Mouse (Mus musculus) embryo, embryonic 11.5 days (tissue): ENCODE measurements around the gene Cd38.

Experiments
- DNase-seq: peaks from one replicate; pipeline ENCODE4 v3.0.0-alpha.2; 2012; ENCODE audit warnings: low read depth, low spot score

Cd38 gene

DNA sequence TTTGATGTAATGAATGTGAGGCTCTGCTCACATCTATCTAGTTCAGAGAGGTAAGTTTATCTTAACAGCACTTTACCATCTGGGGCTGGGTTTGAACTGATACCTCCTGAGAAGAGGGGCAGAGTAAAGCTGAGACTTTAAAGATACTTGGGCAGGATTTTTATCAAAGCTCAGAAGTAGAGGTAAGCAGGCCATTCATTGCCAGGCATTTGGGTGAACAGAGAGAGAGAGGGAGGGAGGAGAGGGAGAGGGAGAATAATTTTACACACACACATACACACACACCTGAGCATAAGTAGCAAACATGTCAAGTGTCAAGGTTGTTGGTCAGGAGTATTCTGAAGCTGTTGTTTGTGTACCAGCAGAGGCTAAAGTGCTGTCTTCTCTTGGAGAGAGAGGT is at the start of gene Cd38:
TSS of gene Cd38 (plus strand) at position 301 of the 400 bp plus-strand sequence.
- DNase-seq: no peak

DNA sequence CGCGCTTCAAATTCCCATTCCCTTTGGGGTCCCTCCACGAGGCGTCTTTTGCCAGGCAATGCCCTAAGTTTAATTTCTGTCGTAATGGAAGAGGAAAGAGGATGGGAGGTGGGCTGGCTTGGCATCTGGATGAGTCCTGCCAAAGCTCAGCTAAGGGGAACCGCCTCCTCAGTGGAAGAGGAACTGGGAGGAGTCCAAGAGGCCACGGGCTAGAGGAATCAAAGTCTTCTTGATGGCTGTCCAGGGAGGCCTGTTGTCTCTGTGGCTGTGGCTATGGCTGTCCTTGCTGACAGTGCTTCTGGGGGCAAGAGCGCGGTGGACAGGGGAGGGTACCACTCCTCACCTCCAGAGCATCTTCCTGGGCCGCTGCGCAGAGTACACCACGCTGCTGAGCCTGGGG is 49.7 kb upstream of the Cd38 start, which contains the start of gene Bst1:
TSS of gene Bst1 (plus strand) at position 191 of the 400 bp plus-strand sequence.
- no peak for DNase-seq

DNA sequence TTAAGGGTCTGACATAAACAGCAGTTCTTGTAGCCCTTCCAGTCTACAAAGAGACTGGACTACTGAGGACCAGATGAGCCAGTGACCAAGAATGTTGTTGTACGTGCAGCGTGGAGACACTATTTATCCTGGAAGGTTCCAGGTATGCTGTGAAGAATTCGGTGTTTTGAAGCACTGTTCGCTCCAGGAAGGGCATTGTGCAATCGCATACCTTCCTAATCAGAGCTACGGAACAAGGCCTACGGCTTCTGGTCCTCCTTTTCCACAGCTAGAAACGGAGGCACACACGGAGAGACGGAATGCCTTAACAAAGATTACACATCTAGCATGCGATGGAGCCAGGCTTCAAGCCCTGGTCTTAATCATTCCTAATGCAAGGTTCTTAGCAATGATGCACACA is 47.6 kb upstream of the Cd38 start:
- no peak for DNase-seq

- no peak for DNase-seq
Observed at GRCm38 (mm10) chr5:43821538-43821937, 46.8 kb upstream of the Cd38 start, which contains the start of gene Fbxl5. Gene Fbxl5, minus strand, starts transcription at chr5:43821638.

DNA sequence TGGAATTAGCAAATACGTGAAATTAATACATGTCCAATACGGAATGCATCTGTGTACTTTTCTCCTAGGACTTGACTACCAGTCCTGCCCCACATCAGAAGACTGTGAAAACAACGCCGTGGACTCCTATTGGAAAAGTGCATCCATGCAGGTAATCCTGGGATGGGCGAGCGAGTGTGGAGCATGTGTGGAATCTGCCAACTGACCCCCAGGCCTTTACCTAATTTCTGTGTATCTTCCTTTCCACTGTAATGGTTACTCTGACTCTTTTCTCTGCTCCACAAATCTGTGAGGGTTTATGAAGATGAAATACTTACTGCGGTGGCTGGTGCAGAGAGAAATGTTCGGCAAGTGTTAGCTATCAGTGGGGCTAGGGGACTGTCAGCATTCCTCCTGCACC is 46.2 kb upstream of the Cd38 start:
- no peak for DNase-seq

- no peak for DNase-seq
Observed at GRCm38 (mm10) chr5:43822824-43823223, 45.5 kb upstream of the Cd38 start.

DNA sequence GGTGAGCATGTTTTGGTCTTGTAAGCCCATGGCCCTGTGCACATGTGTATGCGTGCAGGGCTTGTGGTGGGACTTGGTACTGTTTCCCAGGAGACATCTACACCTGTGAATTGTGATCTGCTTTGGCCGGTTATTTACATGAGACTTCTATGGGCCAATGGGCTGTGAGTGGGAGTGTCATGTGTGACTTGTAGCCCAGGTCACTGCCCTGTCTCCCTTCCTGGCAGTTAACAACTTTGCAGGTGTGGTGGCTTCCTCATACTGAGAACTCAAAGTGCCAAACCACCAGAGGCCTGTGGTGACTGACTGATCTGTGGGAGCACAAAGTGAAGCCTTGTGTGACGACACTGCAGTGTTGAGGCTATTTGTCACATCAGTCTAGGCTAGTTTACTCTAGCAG is 43.8 kb upstream of the Cd38 start:
- no peak for DNase-seq

DNA sequence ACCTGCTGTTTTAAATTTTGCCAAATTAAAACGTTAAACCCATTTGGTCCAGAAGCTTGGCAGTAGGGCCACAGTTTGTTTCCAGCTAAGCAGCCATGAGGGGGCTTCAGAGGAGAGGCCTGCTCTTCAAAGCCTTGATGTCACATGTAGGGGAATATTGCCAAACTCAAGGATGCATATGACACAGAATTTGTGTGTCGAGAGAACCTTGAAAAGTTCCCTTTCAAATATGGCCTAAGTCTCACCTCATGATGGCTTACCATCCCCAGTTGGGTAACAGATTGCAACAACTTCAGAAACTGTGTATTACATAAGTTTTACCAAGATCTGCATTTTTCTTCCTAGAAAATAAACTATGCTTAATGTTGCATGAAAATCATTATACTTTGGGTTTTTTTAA is 41.5 kb upstream of the Cd38 start:
- DNase-seq: no peak

GRCm38 (mm10) chr5:43827366-43827765 is 41.0 kb upstream of the Cd38 start:
- DNase-seq: no peak

- no peak for DNase-seq
Observed at GRCm38 (mm10) chr5:43836590-43836989, 31.8 kb upstream of the Cd38 start.

GRCm38 (mm10) chr5:43837372-43837771 is 31.0 kb upstream of the Cd38 start:
- peak; percentile 39 for DNase-seq

DNA sequence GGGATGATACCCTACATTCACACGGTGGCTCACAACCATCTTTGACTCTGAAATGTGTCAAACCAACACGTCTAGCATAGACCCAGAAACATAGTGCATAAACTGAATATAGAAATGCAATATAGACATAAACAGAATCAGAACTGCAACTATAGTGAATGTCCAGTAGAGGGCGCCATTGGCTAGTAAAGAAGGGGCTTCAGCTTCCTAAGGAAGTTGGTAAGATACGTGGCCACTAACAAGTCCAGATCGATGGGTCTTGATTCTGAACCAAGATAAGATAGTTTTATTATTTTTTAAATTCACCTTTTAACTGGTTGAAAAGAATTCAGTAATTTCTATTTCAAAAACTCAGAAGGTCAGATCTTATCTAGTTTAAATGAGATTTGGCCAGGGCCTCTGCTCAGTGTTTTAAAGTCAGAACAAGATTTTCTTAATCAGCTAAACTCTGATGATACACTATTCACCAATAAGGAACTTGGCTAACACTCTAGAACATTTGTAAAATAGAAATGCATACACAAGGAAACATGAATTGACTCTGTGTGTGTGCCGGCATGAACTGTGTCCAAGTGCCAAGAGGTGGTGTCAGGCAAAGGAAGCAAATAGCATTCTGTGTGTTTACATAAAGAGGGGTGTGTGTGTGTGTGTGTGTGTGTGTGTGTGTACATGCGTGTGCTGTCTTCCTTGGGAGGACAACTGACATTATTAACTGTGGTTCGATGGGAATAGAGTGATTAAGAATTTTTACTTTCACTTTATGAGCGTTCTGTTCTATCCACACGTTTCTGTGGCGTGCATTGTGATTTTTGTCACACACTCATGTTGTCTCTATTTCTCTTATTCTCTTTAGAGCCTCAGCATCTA is 27.0 kb upstream of the Cd38 start:
- peak; percentile 48 for DNase-seq

DNA sequence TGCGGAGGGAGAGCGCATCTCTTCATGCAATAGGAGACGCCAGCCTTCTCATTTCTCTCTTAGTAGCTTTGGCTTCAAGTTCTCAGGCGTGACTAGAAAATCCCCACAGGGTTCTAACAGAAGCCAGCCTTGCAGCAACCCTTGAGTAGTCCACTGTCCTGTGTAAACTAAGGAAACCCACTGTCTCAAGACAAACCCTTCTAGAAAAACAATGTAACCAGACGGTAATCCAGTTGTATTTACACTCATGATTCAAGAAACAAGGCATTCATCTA is 26.4 kb upstream of the Cd38 start:
- no peak for DNase-seq

DNA sequence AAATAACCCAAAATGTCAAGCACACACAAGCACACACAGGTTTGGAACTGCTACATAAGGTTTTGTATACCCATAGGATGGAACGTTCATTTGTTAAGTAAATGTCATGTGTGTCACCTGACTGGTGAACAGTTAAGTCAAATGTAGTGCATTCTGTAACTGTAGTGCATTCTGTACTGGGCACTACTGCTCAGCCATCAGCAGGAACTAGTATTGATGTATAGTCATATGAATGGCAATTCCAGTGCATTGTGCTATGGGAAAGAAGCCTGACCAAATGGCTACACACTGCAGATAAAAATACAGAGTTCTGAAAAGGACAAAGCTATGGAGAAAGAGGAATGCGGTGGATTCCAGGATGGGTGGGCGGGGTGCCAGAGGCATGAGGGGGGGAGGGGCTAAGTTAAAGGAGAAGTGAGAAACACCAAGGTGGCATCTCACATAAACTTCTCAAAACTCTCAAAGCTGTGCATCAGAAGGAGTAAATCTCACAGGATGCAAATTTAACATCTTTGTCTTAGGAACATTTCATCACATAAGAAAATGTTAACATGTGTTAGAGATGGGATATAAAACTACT is 25.7 kb upstream of the Cd38 start:
- no peak for DNase-seq

DNA sequence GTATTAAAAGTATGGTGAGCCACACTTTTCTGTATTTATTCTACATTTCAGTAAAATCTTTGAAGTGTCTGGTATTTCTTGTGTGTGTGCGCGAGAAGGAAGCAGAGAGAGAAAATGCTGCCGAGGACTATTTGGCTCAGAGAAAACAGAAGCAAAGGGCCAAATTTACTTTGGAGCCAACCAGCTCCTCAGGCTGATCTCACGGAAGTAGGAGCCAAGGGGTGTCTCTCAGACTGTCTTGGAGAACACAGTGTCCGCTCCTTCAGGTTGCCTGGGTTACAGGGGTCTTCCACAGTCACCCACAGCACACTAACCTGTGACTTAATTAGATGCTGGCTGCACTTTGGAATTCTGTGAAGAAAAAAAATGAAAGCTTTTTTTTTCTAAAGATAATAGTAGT is 23.3 kb upstream of the Cd38 start:
- DNase-seq: no peak

GRCm38 (mm10) chr5:43845646-43846045 is 22.7 kb upstream of the Cd38 start:
- no peak for DNase-seq

GRCm38 (mm10) chr5:43846227-43846626 is 22.1 kb upstream of the Cd38 start:
- DNase-seq: no peak

- DNase-seq: no peak
Observed at GRCm38 (mm10) chr5:43847555-43847954, 20.8 kb upstream of the Cd38 start.

- DNase-seq: no peak
Observed at GRCm38 (mm10) chr5:43848275-43848674, 20.1 kb upstream of the Cd38 start.

DNA sequence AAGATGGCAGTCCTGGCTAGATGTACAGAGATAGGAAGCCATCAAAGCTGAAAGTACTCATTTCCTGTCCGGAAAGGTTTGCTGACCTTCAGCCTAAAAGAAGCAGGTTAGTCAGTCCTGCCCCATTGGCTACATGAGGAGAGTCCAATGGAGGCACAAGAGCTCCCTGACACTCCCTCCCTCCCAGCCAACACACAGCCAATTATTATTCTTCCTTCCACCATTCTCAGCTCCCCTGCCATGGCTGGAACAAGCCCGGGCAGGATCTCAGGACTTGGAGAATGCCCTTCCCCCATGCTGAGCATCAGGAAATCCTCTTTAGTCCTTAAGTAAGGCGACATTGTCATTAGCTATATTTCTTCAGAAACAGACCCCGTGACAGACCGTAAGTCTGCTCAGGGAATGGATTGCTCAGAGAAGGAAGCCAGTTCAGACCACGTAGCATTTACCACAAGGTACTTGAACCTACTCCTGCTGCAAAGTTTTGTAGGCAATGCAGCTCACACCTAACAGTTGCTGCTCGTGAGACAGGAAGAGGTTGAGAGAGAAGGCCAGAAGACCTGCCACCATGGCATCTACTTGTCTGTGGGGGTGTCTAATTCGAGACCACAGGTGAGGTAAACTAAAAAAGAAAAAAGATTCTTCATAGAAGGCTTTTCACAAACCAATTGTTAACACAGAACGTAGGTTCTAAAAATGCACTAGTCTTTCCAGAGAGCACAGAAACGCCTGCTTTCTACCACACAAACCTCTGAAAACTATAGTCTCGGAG is 15.1 kb upstream of the Cd38 start:
- DNase-seq: no peak

GRCm38 (mm10) chr5:43853868-43854488 is 14.4 kb upstream of the Cd38 start:
- DNase-seq: no peak

GRCm38 (mm10) chr5:43855769-43856168 is 12.6 kb upstream of the Cd38 start:
- no peak for DNase-seq
